Mouse (Mus musculus): ENCODE measurements around the gene Ercc4. TPM values are rescaled to one million over a fixed set of nuclear protein-coding genes. Genes with fewer than 3 reads are reported as not detected.
A peak's percentile ranks its signal among the peaks of the same experiment; 100 is the strongest.

Ercc4 gene
- total and polyA plus RNA-seq, 3 experiments: 12.0 to 19.1 (median 17.2) TPM

DNA sequence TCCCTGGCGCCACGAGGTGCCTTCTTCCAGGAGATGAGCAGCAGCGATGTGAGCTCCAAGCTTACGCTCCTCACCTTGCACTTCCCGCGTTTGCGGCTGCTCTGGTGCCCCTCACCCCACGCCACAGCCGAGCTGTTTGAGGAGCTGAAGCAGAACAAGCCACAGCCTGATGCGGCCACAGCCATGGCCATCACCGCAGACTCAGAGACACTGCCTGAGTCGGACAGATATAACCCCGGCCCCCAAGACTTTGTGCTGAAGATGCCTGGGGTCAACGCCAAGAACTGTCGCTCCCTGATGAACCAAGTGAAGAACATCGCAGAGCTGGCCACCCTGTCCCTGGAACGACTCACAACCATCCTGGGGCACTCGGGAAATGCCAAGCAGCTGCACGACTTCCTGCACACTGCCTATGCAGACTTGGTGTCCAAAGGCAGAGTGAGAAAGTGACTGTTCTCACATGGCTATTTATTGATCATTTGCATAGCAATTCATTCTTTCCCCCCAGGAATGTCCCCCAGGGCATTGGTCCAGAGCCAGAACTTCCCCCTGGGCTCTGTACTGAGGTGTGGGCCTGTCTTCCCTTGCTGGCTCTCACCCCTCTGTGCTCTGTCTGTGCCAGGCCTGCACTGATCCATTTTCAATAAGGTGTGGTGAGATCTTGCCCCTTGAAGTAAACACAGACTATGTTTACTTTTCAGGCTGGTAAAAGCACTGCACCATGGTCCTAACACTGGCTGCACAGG, 38.5 kb downstream of the Ercc4 start:
- no peak for DNase-seq

GRCm38 (mm10) chr16:13149950-13150349, 40.5 kb downstream of the Ercc4 start:
- DNase-seq: no peak

DNA sequence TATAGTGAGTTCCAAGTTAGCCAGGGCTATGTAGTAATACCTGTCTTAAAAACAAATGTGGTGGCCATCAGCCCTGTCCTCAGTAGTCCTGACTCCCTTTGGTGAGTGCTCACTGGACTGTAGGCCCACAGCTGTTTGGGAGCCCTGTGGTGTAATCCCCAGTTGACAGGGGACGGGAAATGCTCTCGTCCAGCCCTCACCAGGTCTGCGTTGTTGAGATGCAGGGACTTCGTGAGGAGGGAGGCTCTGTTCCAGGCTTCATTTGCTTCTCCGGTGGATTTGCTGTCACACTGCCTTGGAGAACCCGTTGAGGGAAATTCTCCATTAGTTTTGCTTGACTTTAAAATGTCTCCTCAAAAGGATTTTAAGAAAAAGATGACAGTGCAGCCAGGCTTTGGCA, 41.3 kb downstream of the Ercc4 start:
- no peak for DNase-seq

DNA sequence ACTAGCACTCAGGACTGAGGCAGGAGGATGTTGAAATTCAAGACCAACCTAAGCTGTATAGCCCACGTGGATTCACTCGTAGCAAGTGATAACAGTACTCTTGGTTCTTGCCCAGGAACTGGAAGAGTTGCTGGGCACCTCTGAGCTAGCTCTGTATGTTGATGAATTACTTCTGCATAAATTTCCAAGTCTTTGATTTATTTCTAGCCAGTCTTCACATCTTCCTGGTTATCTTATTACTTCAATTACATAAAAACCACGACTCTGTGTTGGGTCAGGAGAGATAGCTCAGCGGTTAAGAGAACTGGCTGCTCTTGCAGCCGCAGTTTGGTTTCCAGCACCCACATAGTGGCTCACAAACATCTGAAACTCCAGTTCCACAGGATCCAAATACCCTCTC, 43.0 kb downstream of the Ercc4 start:
- DNase-seq: no peak

- no peak for DNase-seq
Measured at GRCm38 (mm10) chr16:13153215-13153614, 43.7 kb downstream of the Ercc4 start.

DNA sequence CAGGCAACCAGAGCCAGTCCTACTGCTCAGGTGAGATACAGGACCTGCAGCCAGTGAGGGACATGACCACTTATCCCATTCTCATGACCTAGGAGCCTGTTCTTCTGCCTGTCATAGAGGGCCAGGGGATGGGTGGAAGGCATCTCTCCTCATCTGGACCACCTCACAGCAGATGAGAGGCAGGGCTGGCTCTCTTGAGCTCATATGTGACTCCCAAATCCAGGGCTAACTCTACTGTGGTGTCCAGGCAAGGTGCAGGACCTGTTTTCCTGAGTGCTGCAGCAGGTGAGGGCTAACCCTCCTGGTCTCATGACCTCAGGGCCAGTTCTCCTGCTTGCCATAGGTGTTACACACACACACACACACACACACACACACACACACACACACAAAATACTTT, 44.9 kb downstream of the Ercc4 start:
- DNase-seq: no peak

DNA sequence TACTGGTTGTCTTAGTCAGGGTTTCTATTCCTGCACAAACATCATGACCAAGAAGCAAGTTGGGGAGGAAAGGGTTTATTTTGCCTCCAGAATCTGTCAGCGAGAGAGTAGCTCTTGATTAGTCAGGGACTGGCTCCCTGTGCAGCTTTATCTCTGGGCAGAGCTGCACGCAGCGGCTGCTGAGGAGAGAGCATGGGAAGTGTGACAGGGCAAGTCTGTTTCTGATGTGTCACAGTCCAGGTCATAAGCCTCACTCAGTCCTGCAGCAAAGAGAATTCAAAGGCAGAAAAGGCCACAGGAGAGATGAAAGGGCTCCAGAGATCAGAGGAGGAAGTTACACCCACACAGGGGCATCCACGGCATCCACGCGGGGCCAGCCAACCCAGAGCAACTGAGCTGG, 47.8 kb downstream of the Ercc4 start:
- peak; percentile 45 for DNase-seq

GRCm38 (mm10) chr16:13158153-13158670, 48.7 kb downstream of the Ercc4 start:
- peak; percentile 0 for DNase-seq

GRCm38 (mm10) chr16:13158906-13159889, 49.7 kb downstream of the Ercc4 start:
- peak; percentile 30 for DNase-seq

- peak; percentile 93 for DNase-seq
Measured at GRCm38 (mm10) chr16:13159927-13160644, 50.6 kb downstream of the Ercc4 start.

DNA sequence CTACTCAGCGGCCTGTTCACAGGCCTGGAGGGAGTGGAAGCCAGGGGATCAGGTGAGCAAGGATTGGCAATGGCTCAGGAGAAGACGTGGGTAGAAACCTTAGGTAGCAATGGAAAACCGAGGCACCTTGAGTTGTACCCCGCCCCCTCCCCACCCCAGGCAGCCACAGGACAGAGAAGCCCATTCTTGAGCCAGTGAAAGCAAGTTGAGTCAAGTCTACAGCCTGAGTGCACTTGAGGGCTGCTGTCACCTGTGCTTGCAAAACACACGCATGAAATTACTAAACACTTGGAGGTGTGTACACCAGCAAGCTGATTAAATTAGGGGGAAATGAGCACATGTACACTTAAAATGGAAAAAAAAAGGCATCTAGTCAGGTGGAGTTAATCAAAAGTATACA, 52.0 kb downstream of the Ercc4 start:
- no peak for DNase-seq

- peak; percentile 58 for DNase-seq
Measured at GRCm38 (mm10) chr16:13167731-13168130, 58.2 kb downstream of the Ercc4 start.

DNA sequence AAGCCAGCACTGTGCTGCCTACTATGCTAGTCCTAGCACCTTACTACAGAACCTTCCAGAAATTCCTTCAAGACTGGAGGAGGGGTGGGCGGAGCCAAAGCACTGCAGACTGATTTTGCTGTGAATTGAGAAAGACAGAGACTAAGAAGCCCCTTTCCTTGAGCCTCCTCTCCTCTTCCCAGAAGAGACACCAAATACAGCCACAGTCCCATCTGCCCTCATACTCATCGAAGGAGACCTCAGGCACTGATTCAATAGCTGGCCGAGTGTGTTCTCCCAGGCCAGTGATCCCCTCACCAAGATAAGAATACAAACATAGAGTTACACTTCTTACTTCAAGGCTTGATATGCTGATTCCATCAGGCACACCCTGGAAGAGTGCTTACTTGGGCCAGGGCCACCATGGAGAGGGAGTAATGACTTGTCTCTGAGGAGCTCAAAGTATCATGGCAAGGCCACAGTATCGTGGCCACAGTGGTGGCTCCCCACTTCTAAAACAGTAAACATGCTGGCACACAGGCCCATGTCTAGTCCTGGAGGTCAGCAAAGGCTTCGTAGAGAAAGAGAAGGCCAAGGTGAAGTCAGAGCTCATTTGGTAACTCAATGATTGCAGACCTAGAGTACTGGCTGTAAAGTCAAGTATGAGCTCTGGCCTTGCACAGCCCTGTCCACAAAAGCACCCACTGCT, 63.7 kb downstream of the Ercc4 start:
- DNase-seq: peak; percentile 38

- no peak for DNase-seq
Measured at GRCm38 (mm10) chr16:13182526-13182925, 73.0 kb downstream of the Ercc4 start.

- no peak for DNase-seq
Measured at GRCm38 (mm10) chr16:13183182-13183742, 73.8 kb downstream of the Ercc4 start.

DNA sequence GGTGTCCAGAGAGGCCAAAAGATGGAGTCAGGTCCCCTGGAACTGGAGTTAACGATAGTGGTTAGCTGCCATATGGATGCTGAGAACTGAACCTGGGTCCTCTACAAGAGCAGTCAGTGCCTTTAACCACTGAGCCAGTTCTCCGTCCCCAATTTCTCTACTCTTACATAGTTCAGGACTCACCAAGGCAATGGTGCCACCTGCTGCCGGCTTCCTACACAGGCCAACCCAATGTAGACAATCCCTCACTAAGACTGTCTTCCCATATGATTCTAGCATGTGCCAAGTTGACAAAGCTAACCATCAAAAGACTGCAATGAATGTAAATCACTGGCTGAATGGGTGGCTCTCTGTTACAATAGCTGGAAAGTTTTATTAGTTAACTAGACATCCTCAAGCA, 74.9 kb downstream of the Ercc4 start:
- peak; percentile 54 for DNase-seq

DNA sequence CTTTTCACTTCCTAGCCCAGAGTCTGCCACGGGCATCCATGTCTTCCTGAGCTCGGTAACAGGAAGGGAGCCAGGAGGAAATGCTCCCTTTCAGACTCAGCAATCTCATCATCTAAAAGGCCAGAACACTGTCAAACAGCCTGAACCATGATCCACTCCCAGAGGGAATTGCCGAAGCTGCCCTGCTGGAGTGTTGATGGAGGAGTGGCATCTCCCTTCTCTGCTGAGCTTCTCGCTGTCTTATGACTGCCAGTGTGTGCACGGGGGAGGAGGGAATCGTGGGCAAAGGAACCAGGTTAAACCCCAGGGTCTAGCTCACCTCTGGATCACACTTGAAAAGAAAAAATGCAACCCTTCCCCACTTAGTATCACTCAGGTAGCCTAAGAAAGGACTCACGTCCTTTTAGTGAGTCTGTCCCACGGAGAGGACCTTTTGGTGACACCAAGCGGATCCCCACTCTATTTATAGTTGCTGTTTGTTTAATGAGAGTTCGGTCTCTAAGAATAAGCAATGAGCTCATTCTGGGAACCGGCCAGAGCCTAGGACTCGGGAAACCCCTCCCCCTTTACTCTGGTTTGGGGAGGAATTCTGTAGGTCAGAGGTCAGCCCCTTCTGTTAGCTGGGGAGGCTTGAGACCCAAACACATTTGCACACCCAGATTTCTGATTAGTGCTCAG, 80.1 kb downstream of the Ercc4 start:
- no peak for DNase-seq

- DNase-seq: no peak
Measured at GRCm38 (mm10) chr16:13190471-13190870, 81.0 kb downstream of the Ercc4 start.

DNA sequence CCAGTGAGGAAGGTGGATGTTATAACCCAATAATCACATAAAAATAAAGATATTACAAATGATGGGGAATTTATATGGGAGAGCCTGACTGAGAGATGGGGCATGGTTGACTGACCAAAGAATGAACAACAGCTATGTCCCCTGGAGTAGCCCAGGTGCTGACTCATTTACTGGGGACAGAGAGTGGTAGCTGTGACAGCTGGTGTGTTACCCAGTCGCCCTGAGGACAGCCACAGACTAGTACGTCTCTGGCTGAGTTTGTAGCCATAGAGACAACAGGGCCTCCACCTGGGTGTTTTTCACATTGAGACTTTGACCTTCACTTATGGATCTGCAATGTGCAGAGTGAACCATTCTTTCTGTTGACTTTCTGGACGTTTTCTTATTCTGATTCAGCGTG, 81.7 kb downstream of the Ercc4 start:
- no peak for DNase-seq

DNA sequence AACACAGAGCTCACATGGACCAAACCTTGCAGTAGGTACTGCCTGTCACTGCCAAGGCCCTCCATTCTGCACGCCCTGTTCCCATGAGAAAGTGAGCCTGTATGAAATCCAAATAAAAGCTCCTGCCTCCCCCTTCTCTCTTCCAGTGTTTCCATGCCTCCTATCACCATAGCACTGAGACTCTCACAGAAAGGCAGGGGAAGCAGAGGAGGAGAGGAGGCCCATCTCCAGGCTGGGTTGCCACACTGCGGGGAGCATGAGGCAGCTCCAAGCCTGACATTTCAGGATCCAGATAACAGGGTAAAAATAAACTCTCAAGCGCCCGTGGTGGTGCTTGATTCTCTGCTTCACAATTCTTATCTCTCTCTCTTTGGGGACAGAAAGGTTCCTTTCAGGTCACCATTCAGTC, 84.2 kb downstream of the Ercc4 start:
- DNase-seq: no peak

GRCm38 (mm10) chr16:13194882-13195281, 85.4 kb downstream of the Ercc4 start:
- no peak for DNase-seq
